Mouse (Mus musculus) heart, postnatal 0 days (tissue): ENCODE data around the gene Mog.

Experiments
- CTCF ChIP-seq: IDR thresholded peaks from 2 replicates; pipeline ENCODE4 v1.5.1; 2016; ENCODE audit warnings: antibody characterized with exemption, control low read depth, low read depth
- EP300 ChIP-seq: IDR thresholded peaks from 2 replicates; pipeline ENCODE4 v1.6.1; 2016; ENCODE audit warnings: antibody characterized with exemption, low read depth

GRCm38 (mm10) chr17:37063686-37064495 is 40.7 kb upstream of the Mog start:
- TF ChIP-seq CTCF (no peak), EP300 (no peak)
